Mouse (Mus musculus) thymus, postnatal 36 days (tissue): ENCODE measurements around the gene Gm20532.

Source experiments
- DNase-seq, 2 experiments: peaks; one replicate each; pipeline ENCODE4 v3.0.0; 2022; ENCODE audit warnings: mixed read lengths in 2 of 2

The Gm20532 gene

GRCm38 (mm10) chr2:26661768-26662508, 75.5 kb downstream of the Gm20532 start:
- peak in 1 of 2 experiments; percentile 40 for DNase-seq

DNA sequence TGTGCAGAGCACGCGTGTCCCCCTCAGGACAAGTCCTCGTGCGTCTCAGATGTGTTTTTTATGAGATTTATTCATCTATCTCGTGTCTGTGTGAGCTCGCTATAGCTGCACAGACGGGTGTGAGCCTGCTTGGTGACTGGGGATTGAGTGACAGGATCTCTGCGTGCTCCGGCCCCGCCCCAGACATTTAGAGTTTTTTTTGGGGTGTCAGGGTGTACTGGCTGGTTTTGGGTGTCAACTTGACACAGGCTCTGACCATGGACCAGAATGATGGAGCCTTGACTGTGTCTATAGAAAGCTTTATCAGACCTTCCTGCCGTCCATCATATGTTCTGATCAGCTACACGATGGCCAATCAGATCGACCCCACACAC, 76.1 kb downstream of the Gm20532 start:
- no peak for DNase-seq

DNA sequence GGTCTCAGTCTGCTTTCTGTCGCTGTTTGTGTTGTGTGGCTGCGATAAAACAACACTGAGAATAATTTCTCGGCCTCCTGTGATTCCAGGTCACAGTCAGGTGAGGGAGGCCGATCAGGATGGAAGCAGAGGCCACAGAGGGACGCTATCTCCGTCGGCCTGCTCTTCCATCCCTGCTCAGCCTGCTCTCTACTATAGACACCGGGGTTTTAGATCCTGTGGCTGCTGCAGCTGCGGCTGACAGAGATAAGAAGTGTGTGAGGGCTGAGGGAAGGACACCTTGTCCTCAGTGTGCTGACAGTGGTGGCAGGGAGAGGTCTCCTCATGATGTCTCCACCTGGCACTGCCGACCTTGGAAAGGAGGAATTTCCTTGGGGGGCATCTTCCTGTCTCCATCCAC, 76.7 kb downstream of the Gm20532 start:
- no peak for DNase-seq

DNA sequence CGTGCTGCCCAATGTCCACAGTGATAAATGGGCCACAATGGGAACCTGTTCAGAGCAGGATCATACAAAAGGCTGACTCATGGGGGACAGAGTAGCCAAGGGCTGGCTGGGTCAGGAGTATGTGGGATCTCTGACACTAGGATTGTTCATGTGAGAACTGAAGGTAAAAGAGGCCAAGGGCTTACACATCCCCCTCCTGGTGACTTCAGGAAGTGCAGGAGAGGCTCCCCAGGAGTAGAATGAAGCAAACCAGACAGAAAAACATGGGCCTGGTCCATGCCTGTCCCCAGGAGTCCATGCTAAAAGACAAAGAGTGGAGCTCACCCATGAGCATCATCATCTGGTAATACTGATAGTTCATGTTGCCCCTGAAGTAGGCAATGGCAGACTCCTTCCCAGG, 77.1 kb downstream of the Gm20532 start:
- peak; percentile 60 to 61 for DNase-seq

DNA sequence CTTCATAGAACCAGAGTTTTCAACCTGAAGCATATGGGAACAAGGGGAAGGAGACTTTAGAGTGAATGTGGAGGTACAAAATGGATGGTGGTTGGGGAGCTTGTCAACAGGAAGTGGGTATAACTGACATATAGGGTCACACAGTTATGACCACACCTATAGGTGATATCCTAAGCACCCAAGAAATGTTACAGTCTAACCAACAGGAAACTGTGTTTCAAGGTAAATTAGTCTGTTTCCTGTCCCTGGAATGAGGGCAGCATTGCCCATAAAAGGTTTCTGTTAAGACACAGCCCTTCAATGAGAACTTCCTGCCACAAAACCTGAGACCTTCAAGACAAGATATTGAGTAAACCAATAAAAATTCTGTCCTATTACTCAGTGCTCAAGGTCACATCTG, 82.3 kb downstream of the Gm20532 start:
- peak in 1 of 2 experiments; percentile 5 for DNase-seq

GRCm38 (mm10) chr2:26671182-26671581, 84.7 kb downstream of the Gm20532 start, which contains the start of gene Lcn4:
Lcn4 (minus strand) TSS chr2:26671282.
- DNase-seq = no peak
